Mouse (Mus musculus) spleen, adult 2 months (tissue): ENCODE data around the gene Spag9.

ENCODE experiments used
- CTCF ChIP-seq: fragments of 200-500 bp; IDR thresholded peaks from 2 replicates; pipeline ENCODE4 v1.5.1; 2011; ENCODE audit warnings: mild to moderate bottlenecking, inconsistent platforms; ENCODE audit not compliant: insufficient read depth, insufficient read length, insufficient replicate concordance; ENCODE audit errors: extremely low read depth
- POLR2A ChIP-seq: fragments of 200-500 bp; IDR thresholded peaks from 2 replicates; pipeline ENCODE4 v1.6.1; 2011; ENCODE audit warnings: low read depth, low read length, inconsistent platforms

DNA sequence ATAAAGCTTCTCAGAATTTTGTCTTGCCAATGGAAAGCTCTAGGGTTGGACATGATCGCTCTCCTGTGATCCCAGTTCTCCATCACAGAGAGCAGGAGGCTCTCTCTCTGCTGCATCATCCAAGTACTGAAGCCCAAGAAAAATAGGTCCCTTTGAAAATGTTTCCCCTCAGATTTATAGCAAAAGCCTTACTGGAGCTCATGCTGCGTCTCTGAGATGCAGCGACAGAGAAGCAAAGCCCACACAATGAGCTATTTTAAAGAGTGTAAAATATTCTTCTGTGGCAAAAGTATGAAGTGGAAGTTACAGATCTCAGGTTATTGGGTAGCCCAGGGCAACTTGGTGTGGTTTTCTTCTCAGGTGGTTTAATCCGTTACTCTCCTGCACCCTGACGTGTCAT lies 68.0 kb downstream of the Spag9 start:
- TF ChIP-seq CTCF (no peak), POLR2A (no peak)
